Mouse (Mus musculus) brain, embryonic 14.5 days (tissue): ENCODE data around the gene Etl4.

Source experiments
- CTCF ChIP-seq: fragments of 200-500 bp; IDR thresholded peaks from 2 replicates; pipeline ENCODE4 v1.5.1; 2012; ENCODE audit warnings: inconsistent platforms, mild to moderate bottlenecking, moderate library complexity, borderline replicate concordance; ENCODE audit not compliant: insufficient read depth, insufficient read length; ENCODE audit errors: extremely low read depth
- POLR2A ChIP-seq: fragments of 200-500 bp; IDR thresholded peaks from 2 replicates; pipeline ENCODE4 v1.6.1; 2012; ENCODE audit warnings: mild to moderate bottlenecking, inconsistent platforms, borderline replicate concordance; ENCODE audit not compliant: poor library complexity, insufficient read depth, insufficient read length, severe bottlenecking; ENCODE audit errors: extremely low read depth

DNA sequence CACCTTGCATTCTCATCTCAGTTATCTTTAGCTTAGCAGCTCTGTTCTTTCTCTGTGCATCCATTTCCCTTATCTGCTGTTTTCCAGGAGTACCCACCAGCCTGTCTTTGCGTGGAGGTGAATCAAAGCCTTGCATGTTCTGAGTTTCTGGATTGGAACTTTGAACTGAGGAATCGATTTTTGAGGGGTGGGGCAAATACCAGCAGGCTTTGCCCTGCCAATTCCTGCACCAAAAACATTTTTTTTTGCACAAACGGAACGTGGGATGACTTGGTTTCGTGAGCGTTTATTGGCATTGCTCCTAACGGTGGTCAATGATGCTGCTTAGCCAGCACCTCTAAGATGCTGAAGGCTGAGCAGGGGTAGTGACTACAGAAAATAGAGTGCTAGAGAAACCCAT, 632.7 kb downstream of the Etl4 start:
- no peak for TF ChIP-seq POLR2A
- no peak for TF ChIP-seq CTCF
